Mouse (Mus musculus) cerebellum, adult 2 months (tissue): ENCODE measurements at regions not wholly inside any gene's neighbourhood (a gene's known extent, or its start where the extent isn't known, plus 50 kb on each side); places are given as distances from the start of the nearest gene placed in this dataset.

ENCODE experiments used
- CTCF ChIP-seq: fragments of 200-500 bp; IDR thresholded peaks from 2 replicates; pipeline ENCODE4 v1.5.1; 2011; ENCODE audit warnings: low read depth, mild to moderate bottlenecking, control low read depth, low read length, moderate library complexity, borderline replicate concordance; ENCODE audit not compliant: insufficient read depth
- POLR2A ChIP-seq: fragments of 200-500 bp; IDR thresholded peaks from 2 replicates; pipeline ENCODE4 v1.6.1; 2011; ENCODE audit warnings: low read length, control low read depth, borderline replicate concordance; ENCODE audit not compliant: insufficient read depth

- TF ChIP-seq CTCF (no peak), POLR2A (no peak)
Measured at GRCm38 (mm10) chr6:51197000-51197774, 235.3 kb upstream of the Nfe2l3 start.
